ENCODE assay signal across 8 mouse cellular contexts in genomic region chr19:11044996-11045711, GRCm38 (mm10). TPM values are rescaled to one million over a fixed set of nuclear protein-coding genes. Genes with fewer than 3 reads are reported as not detected.
DNase-seq lines count a peak whose midpoint lies in the region; ATAC-seq lines count a peak whose summit lies in the region.

No protein-coding gene starts in this region.

- ATAC-seq in intestine, embryonic 16.5 days, result peak; percentile 99
- peak; percentile 92 for ATAC-seq in limb, embryonic 15.5 days (ENCODE audit: insufficient number of reproducible peaks, low FRiP score, low TSS enrichment, low read depth)
- peak; percentile 98 for ATAC-seq in midbrain, embryonic 15.5 days (replicated peaks)

- H3K4me2 ChIP-seq in intestine, embryonic 16.5 days (ENCODE audit: low read depth, low read length), result peak overlapping the region; percentile 65
- peak overlapping the region; percentile 46 for H3K4me2 ChIP-seq in limb, embryonic 15.5 days
- H3K4me2 ChIP-seq in midbrain, embryonic 15.5 days, result peak overlapping the region; percentile 73

- H3K4me3 ChIP-seq in intestine, embryonic 16.5 days (ENCODE audit: low read length), result peak overlapping the region; percentile 43
- H3K4me3 ChIP-seq in limb, embryonic 15.5 days, result peak overlapping the region; percentile 34
- peak overlapping the region; percentile 42 for H3K4me3 ChIP-seq in midbrain, embryonic 15.5 days

- H3K9ac ChIP-seq in intestine, embryonic 16.5 days (ENCODE audit: low read depth, low read length), result peak overlapping the region; percentile 53; the same call in 1 of the 2 replicates
- H3K9ac ChIP-seq in limb, embryonic 15.5 days, result no peak overlapping the region
- H3K9ac ChIP-seq in midbrain, embryonic 15.5 days, result peak overlapping the region; percentile 40; the same call in 1 of the 2 replicates

- peak; percentile 3 to 15 for DNase-seq in cerebellum, postnatal 36 days
- DNase-seq in cerebellum, adult 11-12 months, result no peak
- peak; percentile 87 for DNase-seq in embryo, embryonic 11 days
- peak; percentile 98 for DNase-seq in heart, adult 11 months
- DNase-seq in spleen, postnatal 14 days (ENCODE audit: low spot score in 2 of 2), result peak; percentile 26 to 43

- H3K9me3 ChIP-seq in intestine, embryonic 16.5 days (ENCODE audit: control insufficient read depth, low read length), result no peaks in the 10 kb centered on the region
- no peaks in the 10 kb centered on the region for H3K9me3 ChIP-seq in limb, embryonic 15.5 days
- no peaks in the 10 kb centered on the region for H3K9me3 ChIP-seq in midbrain, embryonic 15.5 days

- WGBS in intestine, embryonic 16.5 days, result 8% methylated on average over 36 of the region's 40 CpGs
- WGBS in limb, embryonic 15.5 days, result 8% methylated on average over 33 of the region's 40 CpGs
- WGBS in midbrain, embryonic 15.5 days, result 5% methylated on average over 40 of the region's 40 CpGs

- peaks cover 12% of the 10 kb centered on the region; the same call in 1 of the 2 replicates for H3K4me1 ChIP-seq in intestine, embryonic 16.5 days (ENCODE audit: control insufficient read depth, insufficient read depth, low read length)
- no peaks in the 10 kb centered on the region for H3K4me1 ChIP-seq in limb, embryonic 15.5 days
- no peaks in the 10 kb centered on the region for H3K4me1 ChIP-seq in midbrain, embryonic 15.5 days

- H3K27ac ChIP-seq in intestine, embryonic 16.5 days (ENCODE audit: low read length), result 0 out of 2 replicates have a peak overlapping the region, but pooled peaks have one; percentile 33
- no peak overlapping the region for H3K27ac ChIP-seq in limb, embryonic 15.5 days
- no peak overlapping the region for H3K27ac ChIP-seq in midbrain, embryonic 15.5 days

- no peaks in the 10 kb centered on the region for H3K36me3 ChIP-seq in intestine, embryonic 16.5 days (ENCODE audit: control insufficient read depth, insufficient read depth, low read length)
- H3K36me3 ChIP-seq in limb, embryonic 15.5 days, result no peaks in the 10 kb centered on the region
- no peaks in the 10 kb centered on the region for H3K36me3 ChIP-seq in midbrain, embryonic 15.5 days (replicated peaks)

- H3K27me3 ChIP-seq in intestine, embryonic 16.5 days (replicated peaks; ENCODE audit: control insufficient read depth, insufficient read depth, low read length), result no peaks in the 10 kb centered on the region
- no peaks in the 10 kb centered on the region for H3K27me3 ChIP-seq in limb, embryonic 15.5 days
- H3K27me3 ChIP-seq in midbrain, embryonic 15.5 days (replicated peaks), result no peaks in the 10 kb centered on the region

RNA-seq across cellular contexts. Expression of gene Ms4a18, which starts 27.3 kb away (rescaled TPM):
- 40.6 and 41.9 TPM in 2 replicates for polyA plus RNA-seq in intestine, embryonic 16.5 days (2015; fragmentation: Nextera tagmentation; extraction: Ambion mirVana)
- not detected in 2 replicates for polyA plus RNA-seq in limb, embryonic 15.5 days (2015; fragmentation: Nextera tagmentation; extraction: Ambion mirVana)
- not detected in 2 replicates for polyA plus RNA-seq in midbrain, embryonic 15.5 days (2015; fragmentation: Nextera tagmentation; extraction: Ambion mirVana)

RNA-seq across cellular contexts. Expression of gene Ms4a8a, which starts 35.7 kb away (rescaled TPM):
- polyA plus RNA-seq in intestine, embryonic 16.5 days (2015; fragmentation: Nextera tagmentation; extraction: Ambion mirVana), result 37.6 and 39.5 TPM in 2 replicates
- polyA plus RNA-seq in limb, embryonic 15.5 days (2015; fragmentation: Nextera tagmentation; extraction: Ambion mirVana), result not detected in 2 replicates
- polyA plus RNA-seq in midbrain, embryonic 15.5 days (2015; fragmentation: Nextera tagmentation; extraction: Ambion mirVana), result not detected in 2 replicates

RNA-seq across cellular contexts. Expression of gene Ms4a15, which starts 52.1 kb away (rescaled TPM):
- 0.31 and 0.37 TPM in 2 replicates for polyA plus RNA-seq in intestine, embryonic 16.5 days (2015; fragmentation: Nextera tagmentation; extraction: Ambion mirVana)
- polyA plus RNA-seq in limb, embryonic 15.5 days (2015; fragmentation: Nextera tagmentation; extraction: Ambion mirVana), result not detected in 2 replicates
- not detected in 2 replicates for polyA plus RNA-seq in midbrain, embryonic 15.5 days (2015; fragmentation: Nextera tagmentation; extraction: Ambion mirVana)

Comparison
In these comparisons a context has a peak if more than half of its experiments do, and no peak if none do; other contexts are left out.
1. RNA of gene Ms4a18, which starts 27.3 kb away (polyA plus RNA-seq): 40.6 to 41.9 TPM in intestine, embryonic 16.5 days; not detected in midbrain, embryonic 15.5 days and not detected in limb, embryonic 15.5 days; every median in the first group is over 10 times any median in the second.
2. RNA of gene Ms4a8a, which starts 35.7 kb away (polyA plus RNA-seq): 37.6 to 39.5 TPM in intestine, embryonic 16.5 days; not detected in limb, embryonic 15.5 days and not detected in midbrain, embryonic 15.5 days; every median in the first group is over 10 times any median in the second.
3. Peak in every context shown above with its lines, with median percentiles within 50 percentile points of each other: ATAC-seq, H3K4me2 ChIP-seq and H3K4me3 ChIP-seq.